Mouse (Mus musculus) gonadal fat pad, adult 2 months (tissue): ENCODE results near the gene Gtf3c1. TPM values are rescaled to one million over a fixed set of nuclear protein-coding genes. Genes with fewer than 3 reads are reported as not detected.

Source experiments
- DNase-seq: peaks from one replicate; pipeline ENCODE4 v3.0.0-alpha.2; 2012; ENCODE audit warnings: low read depth
- polyA plus RNA-seq: library from polyadenylated mRNA; depleted of rRNA; stranded (reverse); fragments of >200 nt; gene quantifications from 2 replicates; pipeline ENCODE4 v1.2.3, GENCODE M21; 2012

Gtf3c1 gene
- polyA plus RNA-seq, 1 experiment: 43.3 TPM

DNA sequence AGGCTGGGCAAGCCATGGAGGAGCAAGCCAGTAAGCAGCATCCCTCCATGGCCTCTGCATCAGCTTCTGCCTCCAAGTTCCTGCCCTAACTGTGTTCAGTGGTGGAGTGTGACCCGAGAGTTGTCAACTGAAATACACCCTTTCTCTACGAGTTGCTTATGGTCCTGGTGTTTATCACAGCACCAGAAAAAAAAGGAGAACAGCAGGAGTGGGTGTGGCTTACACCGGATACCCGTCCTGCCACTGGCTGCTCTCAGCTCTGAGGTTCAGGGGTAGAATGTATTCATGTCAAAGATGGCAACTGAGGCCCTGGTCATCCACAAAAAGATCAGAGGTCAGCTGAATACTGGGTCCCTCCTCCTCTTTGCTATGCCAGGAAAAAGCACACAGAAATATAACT is 87.5 kb downstream of the Gtf3c1 start:
- no peak for DNase-seq

DNA sequence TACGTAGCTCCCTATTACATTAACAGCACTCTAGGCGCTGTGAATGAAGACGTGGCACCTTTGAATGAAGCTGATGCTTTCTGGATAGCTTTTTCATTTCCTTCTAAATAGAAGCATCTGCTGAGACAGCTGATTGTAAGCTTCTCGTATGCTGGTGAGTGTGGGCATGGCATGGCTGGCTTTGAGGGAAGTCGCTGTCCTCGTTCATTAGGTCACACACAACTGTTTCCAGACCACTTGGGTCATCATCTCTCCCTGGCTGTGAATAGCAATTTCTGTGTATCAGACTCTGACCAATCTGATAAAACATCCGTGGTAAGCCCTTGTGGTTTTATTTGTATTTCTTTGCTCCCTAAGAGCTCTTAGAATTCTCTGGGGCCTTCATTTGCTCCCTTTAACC is 89.6 kb downstream of the Gtf3c1 start:
- DNase-seq: no peak

DNA sequence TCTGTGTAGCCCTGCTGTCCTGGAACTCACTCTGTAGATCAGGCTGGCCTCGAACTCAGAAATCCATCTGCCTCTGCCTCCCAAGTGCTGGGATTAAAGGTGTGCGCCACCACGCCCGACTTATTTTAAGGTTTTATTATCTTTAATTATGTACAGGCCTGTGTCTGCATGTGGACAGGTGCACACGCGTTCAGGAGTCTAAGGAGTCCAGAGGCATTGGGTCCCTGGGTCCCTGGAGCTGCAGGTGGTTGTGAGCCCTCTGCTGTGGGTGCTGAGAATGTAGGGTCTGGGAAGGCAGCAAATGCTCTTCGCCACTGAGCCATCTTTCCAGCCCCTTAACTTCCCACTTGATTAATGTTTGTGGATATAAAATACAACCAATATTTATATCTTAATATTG is 92.1 kb downstream of the Gtf3c1 start:
- no peak for DNase-seq

DNA sequence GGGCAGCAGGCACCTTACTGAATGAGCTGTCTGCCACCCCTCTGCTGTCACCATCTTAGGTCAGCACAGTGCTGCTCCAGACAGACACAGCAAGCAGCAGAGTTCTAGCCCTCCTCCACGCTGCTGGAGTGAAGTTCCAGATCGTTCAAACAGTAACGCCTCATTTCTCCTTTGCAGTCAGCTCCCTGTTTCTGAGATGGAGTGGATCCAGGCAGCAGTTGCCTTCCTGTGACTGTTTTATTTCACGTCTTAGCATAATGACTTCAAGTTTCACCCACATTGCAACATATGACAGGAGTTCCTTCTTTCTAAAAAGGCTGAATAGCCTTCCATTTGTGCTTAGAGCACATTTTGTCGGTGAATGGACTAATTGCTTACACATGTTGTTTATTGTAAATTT is 94.0 kb downstream of the Gtf3c1 start:
- DNase-seq: no peak

DNA sequence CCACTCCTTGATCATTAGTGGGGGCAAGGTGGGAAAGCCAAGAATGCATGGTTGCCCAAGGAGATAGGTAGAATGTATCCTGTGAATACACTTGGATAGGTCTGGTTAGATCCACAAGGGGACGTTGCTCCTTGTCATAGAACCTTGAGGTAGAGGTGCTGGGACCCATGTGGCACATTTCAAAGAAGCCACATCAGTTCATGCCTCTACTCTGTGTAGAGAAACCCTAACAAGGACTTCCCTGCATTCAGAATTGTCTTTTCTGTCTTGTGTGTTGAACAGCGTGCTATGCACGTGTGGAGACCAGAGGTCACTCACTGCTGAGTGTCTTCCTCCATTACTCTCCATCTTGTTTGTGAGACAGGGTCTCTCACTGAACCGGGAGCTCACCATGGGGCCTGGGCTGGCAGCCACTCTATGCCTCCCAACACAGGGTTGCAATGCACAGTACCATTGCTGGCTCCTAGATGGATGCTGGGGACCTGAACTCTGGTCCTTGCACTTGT is 99.3 kb downstream of the Gtf3c1 start:
- DNase-seq: no peak

DNA sequence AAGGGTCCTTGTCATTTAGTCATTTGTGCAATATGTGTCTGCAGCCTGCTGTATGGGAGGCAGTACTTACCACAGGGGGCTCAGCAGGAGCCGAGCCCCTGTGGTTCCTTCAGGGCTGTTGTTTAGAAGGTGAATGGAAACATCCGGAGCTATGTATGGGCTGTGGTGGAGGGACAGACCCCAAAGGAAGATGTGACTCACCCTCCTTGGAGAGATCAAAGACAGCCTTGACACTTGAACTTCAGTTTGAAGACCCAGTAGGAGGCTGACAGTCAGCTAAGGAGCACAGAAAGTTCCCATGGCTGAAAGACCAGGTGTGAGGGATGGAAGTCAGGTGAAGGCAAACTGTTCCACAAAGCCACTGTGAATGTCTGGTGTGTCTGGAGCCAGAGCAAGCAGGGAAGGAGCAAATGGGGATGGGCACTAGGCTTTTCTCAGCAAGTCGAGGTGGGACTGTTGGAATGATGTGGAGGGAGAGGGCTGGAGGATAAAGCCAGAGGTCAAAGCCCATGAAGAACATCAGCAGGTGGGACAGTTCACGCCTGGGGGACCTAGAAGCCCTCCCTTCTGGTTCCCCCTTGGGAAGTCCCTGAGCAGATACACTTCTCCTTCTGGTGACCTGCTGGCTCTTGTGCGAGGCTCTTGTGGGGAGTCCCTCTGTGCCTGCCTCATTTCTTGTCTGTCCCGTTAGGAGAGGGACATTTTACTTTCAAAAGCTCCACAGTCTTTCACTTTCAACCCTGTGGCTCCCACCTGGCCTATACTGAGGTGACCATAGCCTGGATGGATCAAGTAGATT is 100.0 kb downstream of the Gtf3c1 start:
- no peak for DNase-seq

DNA sequence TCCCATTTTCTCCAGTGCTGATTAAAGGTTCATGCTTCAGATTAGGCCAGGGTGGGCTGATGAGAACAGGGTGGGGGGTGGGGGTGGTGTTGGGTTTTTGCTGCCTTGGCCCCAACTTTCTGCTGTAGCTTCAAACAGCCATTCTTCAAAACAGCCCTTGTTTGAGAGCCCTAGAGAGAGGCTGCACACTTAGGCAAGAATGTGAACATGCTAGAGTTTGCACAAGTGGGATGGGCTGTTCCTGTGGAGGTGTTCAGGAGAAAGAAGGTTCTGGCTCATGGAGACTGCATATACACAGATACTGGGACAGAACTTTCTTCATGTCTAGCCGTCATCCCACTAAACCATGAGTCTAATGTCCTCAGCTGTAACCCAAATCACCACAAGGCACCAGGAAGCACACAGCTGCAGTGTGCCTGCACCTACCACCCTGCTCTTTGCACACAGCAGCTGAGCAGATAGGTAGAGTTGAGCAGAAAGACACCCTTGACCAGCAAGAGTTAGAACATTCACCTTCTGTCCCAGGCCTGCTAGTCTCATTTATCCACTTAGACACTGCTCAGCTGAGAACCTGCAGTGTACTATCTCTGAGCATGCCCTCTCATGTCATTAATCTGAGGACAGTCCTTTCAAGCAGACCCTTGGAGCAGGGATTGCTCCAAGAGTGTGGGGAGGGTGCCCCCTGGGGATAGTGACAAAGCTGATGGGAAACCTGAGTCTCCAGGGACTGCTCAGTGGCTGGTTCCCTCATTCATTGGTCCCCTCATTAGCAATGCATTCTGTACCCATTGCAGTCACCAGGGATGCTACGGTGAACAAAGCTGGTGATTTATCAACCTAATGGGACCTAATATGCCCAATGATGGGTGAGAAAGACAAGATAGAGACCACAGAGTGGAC is 101.1 kb downstream of the Gtf3c1 start:
- DNase-seq: no peak

DNA sequence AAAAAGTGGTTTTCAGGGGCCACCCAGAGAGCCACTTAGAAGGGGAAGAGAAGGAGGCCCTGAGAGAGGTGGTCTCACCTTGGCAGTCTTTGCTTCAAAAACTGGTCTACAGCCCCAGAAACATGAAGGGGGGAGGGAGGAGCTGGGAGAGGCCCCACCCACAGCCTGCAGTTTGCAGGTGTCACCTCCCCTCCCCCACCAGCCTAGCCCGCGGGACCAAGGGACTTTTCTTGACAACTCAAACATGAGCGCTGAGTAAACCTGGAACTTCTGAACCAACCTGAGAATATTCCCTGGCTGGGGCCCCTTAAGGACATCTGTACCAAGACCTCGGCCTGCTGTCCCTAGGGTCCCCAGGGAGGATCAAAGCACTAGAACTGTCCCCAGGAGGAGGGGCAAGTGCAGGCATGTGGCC is 101.8 kb downstream of the Gtf3c1 start:
- DNase-seq: no peak

DNA sequence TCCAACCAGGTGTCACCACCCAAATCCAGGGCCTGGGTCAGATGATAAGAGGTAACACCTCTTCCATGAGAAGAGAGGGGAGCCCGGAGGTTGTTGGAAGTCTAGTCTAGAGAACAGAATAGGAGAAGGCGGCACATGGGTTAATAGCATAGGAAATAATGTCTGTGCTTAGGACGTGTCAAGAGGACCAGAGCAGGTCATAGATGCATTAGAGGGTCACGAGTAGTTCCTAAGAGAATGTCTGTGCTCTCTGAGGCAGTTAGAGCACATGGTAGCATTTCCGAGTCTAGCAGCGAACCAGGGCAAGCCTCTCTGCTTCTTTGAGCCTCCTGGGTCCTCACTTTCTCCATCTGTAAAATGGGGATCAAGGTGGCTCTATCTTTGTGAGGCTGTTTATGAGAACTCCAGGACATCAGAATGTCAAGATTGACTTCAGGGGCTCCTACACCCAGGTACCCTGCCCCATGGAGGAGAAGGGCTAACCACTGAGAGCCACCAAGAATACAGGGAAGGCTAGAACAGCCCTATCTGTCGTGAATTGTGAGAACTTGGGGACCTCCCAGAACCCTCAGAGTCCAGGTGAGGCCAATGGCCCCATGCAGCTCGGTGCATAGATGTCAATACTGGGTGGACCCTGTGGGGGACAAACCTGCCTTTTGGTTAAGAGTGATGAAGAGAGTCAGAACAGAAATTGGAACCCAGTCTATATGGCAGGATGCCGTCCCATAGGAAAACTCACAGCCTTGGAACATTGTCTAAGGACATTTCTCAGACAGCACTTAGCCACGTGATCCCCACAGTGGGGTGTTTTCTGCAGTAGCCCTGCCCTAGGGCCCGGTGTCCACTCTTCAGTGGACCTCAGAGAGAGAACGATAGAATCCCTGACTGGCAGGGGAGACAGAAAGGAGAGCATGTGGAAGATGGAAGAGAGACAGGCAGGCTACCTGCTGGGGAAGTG is 102.9 kb downstream of the Gtf3c1 start:
- no peak for DNase-seq

DNA sequence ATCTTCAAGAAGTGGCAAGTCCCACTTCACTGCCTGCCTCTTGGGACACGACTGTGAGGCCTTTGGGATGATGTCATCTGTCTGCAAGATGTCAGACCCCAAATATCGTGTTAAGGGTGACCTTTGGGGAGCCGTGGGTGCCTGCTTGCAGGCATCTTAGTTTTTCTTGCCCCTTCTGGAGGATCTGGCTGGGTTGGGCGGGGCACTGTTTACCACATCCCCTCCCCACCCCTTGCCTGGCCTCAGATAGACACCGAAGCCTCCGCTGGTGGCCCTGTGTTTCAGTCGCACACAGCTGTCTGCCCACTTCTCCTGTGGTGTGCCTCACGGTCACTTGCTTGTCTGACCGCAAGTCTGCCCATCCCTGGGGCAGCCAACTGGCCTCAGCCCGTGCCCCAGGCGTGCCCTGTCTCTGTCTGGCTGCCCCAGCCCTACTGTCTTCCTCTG is 104.4 kb downstream of the Gtf3c1 start, which contains the start of gene Il21r:
TSS of gene Il21r (plus strand) at position 245 of the 447 bp plus-strand sequence.
- DNase-seq: no peak

DNA sequence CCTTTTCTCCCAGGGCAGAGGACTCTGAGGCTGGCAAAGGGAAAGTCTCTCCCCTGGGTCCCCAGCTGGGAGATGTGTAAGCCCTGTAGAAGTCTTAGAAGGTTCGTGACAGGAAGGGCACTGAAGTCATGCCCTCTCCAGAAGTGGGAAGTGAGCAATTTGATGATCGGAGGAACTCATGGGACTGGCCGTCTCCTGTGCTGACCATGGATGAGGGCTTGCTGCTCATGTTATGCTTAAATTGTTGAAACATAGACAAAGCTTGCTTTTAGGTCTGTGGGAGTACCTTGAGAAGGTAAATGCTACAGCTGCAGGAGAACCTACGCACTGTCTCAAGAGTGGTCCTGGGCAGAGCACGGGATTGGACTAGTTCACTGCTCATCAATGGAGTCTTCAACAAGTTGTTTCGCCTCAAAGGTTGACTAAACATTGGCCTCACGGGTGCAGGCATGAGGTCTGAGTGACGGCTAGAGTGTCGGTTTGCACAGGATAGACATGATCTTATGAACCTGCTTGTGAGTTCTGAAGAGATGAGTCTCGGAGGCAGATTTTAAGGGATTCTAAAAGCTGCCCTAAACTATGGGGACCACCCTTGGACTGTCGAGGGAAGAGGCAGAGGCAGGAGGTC is 105.6 kb downstream of the Gtf3c1 start:
- no peak for DNase-seq

DNA sequence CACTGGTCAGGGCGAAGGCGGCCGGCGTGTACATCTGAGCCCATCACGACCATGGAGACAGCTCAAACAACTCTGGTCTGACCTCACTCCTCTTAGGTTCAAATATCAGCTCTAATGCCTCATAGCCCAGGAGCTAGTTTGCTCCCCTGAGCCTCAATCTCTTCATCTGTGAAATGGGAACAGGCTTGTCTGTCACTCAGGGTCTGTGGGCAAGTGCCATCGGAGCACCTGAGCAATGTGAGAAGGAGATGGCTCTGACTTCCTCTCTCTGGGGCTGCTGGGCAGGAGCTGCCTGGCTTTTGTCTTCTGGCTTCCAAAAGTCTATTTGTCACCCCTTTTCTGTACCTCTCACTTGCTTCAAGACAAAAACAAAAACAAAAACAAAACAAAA is 106.3 kb downstream of the Gtf3c1 start:
- DNase-seq: no peak

DNA sequence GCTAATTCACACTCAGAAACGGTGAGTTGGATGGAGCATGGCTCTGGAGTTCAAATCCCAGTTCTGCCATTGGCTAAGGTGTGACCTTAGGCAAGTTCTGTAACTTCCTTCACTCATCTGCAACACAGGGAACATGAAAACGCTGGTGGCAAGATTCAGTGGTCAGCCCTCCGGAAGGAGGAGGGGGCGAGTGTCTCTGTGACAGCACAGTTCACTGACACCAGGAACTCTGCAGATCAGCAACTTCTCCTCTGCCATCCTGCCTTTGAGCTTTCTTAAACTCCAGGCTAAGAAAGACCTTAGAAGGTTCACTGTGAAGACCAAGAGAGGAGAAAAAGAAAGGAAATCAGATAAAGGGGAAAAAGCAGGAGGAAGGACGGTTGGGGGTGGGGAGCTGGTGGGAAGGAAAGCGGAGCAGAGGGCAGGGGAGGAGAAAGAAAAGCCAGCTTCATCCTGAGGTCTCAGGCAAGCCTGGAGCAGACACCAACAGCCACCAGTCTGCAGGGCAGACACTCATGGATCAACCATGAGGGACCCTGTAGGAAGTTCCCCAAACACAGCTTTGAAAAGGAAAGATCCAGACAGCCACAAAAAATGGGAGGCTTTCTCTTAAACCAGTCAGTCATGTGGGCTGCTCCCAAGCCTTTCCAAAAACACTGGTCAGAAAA is 106.8 kb downstream of the Gtf3c1 start:
- DNase-seq: no peak

DNA sequence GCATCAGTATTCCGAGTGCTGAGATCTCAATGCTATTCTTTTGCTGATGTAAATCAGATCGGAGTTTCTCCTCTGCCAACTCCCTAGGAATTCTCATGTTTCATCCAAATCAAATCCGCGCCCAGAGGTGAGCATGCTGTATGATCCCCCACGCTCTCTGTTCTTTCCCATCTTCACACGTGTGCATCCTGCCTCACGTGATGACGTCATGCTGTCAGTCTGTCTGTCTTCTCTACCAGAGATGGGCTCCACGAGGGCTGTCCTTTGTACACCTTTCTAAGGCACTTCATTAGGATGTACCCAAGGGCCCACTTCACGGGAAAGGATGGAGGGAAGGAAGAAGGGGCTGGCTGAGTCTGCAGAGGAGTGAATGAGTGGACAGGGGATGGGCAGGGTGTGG is 107.4 kb downstream of the Gtf3c1 start:
- no peak for DNase-seq

DNA sequence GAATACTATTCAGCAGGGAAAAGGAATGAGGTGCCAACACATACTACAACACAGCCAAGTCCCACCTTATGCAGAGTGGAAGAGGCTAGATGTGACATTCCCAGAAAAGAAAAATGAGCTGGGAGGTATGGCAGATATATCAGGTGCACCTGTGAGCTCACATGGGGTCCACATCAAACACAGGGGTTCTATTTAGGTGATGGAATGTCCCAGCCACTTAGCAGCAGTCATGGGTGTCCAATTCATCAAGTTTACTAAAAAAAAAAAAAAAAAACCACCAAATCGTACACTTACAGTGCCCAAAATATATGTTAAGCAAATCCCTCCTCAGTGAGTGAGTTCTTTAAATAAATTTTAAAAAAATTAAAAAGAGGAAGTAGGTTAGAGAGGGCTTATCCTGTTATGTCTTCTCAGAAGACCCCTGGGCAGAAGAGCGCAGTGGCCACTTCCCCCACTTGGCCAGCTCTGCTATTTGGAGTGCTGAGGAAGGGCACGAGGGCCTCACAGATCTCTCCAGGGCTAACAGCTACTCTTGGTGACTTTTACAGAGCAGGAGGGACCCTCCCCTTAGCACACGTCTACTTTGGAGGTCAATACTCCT is 108.1 kb downstream of the Gtf3c1 start:
- no peak for DNase-seq

DNA sequence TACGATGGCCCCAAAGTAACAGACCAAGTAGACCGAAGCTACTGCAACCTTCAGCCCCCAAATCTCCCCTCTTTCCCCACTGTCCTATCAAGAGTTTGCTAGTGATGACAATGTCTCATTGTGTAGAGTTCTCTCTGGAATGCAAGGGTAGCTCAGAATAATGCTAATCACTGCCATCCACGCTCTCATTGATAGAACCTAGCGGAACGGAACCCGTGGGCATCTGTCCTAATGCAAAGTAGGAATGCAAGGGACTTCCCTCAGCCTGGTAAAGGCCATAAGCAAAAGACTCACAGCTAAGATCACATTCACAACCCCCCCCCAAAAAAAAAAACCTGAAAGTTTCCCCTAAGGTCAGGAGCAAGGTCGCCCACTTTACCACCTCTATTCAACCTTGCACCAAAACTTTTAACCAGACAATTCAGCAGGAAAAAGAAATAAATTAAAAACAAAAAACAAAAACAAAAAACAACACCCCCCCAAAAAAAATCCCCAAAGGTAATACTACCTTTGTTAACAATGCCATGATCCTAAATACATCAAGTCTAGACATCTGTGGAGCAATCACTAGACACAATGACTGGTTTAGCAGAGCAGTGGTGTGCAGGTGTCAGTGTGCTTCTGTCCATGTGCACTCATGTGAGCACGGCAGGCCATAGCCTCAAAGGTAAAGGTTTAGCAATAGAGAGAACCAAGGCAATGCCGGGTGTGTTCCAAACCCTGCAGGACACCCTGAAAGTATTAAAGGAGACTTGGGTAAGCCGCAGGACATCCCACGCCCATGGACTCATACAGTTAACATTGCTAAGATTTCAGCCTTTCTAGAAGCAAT is 109.8 kb downstream of the Gtf3c1 start:
- DNase-seq: no peak

DNA sequence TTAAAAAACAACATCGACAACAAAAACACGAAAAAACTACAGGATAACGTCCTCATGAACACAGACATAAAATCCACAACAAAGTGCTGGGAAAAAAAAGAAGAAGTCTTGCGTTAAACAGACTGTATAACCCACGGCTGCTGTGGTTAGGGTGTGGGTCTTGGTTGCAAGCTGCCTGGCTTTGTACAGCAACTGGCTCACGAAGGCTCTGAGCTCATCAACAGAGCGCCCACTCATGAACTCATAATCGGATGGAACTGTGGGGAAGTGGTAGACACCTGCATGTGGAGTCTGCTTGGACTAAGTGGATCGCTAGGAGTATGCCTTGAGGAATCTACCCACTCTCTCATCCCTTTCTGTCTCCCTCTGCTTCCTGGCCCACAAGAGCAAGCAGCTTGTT is 110.5 kb downstream of the Gtf3c1 start:
- DNase-seq: no peak

DNA sequence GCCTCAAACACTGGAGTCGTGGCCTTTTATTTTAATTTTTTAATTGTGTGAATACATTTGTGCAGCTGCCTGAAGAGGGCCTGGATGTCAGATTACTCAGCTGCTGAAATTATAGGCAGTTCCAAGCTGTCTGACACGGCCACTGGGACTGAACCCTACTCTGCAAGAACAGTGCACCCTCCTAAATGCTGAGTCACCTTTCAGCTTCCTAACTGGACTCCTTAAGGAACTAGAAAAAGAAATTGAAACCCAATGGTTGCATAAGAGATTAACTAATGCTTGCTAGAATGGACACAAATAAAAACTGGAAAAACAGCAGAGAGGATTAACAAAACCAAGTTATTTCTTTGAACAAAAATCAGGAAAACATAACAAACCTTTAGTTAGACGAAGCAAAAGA is 111.2 kb downstream of the Gtf3c1 start:
- no peak for DNase-seq

DNA sequence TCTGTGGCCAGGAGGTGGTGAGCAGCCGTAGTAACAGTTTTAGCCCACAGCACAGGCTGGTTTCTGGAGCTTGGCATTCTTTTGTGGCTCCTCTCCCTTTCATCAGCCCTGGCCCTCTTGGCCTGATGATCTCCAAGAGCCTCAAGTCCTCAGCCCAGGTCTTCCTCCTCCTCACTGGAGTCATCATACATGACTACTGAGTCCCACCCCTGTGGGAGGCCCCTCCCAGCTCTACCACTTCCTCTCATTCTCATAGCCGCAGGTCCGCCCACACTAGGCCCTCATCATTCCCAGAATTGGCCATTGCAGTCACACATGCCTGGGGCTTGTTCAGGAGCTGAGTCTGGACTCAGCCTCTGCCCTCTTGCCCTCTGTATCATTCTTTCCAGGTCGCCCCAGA is 113.7 kb downstream of the Gtf3c1 start:
- DNase-seq: no peak
